Mouse (Mus musculus): ENCODE data around the gene Trip4.

DNA sequence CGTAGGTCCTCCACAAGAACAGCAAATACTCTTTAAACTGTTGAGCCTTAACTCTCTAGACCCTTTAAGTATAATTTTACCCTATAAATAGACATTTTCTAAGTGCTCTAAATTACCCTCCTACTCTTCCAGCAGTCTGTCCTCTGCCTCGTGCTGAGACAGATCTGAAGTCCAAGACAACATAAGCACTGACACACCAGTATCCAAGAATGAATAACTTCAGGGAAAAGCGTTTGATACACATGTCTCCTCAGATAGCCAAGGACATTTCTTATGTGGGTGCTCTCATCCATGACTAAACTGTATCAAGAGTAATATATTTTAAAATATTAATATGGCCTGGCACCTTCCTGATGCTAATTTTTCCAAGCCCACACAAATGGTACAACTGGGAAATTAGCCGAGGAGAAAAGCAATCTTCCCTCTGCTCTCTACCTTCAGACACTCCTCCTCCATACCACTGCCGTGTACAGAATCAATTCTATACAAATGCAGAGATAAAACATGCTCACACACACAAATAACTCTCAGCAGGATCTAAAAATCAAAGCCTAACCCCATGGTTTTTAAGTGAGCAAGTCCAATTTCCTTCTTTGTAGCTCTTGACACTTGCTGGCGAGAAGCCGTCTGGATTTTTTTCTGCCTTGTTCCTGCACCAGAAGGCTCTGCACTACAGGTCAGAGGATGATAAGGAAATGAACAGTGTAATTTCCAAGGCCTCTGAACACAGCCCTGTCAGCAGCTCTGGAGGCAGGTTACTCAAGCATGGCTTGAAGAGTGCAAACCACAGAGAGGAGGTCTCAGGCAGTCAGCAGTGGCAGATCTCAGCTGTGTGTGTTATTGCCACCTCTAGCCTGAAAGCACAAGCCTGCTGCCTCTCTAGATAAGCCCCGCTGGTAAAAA lies 121.5 kb downstream of the Trip4 start:
- TF ChIP-seq ZMIZ1 (IDR thresholded peaks at IDR 0.05; ENCODE audit: low read depth, low read length) (no peak), EP300 (IDR thresholded peaks at IDR 0.05; ENCODE audit: low read depth in 1 of 2, low read length in 2 of 2) (peak; percentile 62 to 67), CTCF (IDR thresholded peaks at IDR 0.05 in 2 of 3, conservative IDR thresholded peaks at IDR 0.05 in 1 of 3; ENCODE audit: control insufficient read depth in 1 of 3, insufficient read depth in 1 of 3, low read depth in 2 of 3, low read length in 3 of 3, poor library complexity in 1 of 3, severe bottlenecking in 1 of 3) (no peak), TAL1 (IDR thresholded peaks at IDR 0.05; ENCODE audit: low read length) (peak; percentile 85), POLR2A (IDR thresholded peaks at IDR 0.05; ENCODE audit: control insufficient read depth in 1 of 2, insufficient read depth in 1 of 2, low read depth in 1 of 2, low read length in 2 of 2, poor library complexity in 1 of 2) (no peak), MAX (IDR thresholded peaks at IDR 0.05; ENCODE audit: low read length) (peak; percentile 36; the same call in 1 of the 2 replicates), POLR2AphosphoS2 (IDR thresholded peaks at IDR 0.05; ENCODE audit: low read length) (no peak)
